Mouse (Mus musculus): ENCODE data around the gene Pqlc3. TPM values are rescaled to one million over a fixed set of nuclear protein-coding genes. Genes with fewer than 3 reads are reported as not detected.

Gene Pqlc3
- total RNA-seq (2014; fragmentation: Nextera tagmentation) (47.5 and 61.3 TPM in 2 replicates), total RNA-seq (2017) (33.1 and 34.2 TPM in 2 replicates), polyA plus RNA-seq (2012) (8.4 and 19.8 TPM in 2 replicates)

DNA sequence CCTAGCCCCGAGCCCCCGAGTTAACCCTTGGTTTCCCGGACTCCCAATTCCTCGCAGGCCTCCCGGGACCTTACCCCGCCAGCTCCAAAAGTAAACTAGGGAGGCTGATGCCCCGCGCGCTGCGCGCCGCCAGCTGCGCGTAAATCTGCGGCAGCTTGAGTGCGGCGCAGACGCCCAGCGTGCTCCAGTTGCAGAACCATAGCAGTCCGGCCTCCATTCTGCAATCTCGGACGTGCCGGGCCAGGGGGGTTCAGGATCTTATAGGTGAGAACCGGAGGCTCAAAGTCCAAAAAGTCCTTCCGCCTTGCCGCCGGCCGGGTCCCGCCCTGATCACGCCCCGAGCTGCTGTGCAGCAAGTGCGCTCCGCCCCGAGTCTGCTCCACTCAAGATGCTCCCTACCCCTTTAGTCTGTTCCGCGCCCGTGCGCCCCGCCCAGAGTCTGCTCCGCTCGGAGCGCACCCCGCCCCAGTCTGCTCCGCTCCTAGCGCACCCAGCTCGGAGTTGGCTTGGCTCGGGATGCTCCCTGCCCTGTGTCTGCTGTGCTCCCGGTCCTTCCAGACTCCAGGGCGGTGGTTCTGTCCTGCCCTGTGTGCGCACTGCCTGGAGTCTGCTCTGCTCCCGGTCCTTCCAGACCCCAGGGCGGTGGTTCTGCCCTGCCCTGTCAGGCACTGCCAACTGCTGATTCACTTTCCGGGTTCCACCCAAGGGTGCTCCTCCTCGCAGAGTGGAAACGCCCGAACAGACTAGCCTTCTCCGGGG, at the start of gene Pqlc3:
Pqlc3 (minus strand) TSS at position 670 of the 759 bp plus-strand sequence.
- no peaks in the 10 kb centered on the region for H3K9me3 ChIP-seq (replicated peaks)
- peaks cover 37% of the 10 kb centered on the region for H3K4me1 ChIP-seq (ENCODE audit: insufficient read depth, low read depth, low read length)
- DNase-seq (ENCODE audit: low spot score): peak; percentile 94
- peaks cover 35% of the 10 kb centered on the region for H3K36me3 ChIP-seq (replicated peaks)
- H3K4me3 ChIP-seq (ENCODE audit: low read depth, low read length): peak within 1 kb of the TSS; percentile 90
- TF ChIP-seq TAL1 (conservative IDR thresholded peaks at IDR 0.05; ENCODE audit: low read depth, low read length): no peak
- no peak for TF ChIP-seq POLR2AphosphoS5 (IDR thresholded peaks at IDR 0.05; ENCODE audit: insufficient replicate concordance, low read depth, low read length)
- no peak for TF ChIP-seq GATA1 (IDR thresholded peaks at IDR 0.05; ENCODE audit: borderline replicate concordance, low read length)
- TF ChIP-seq CTCF (IDR thresholded peaks at IDR 0.05; ENCODE audit: low read depth, low read length): no peak
- no peak for TF ChIP-seq GATA2 (IDR thresholded peaks at IDR 0.05; ENCODE audit: borderline replicate concordance, low read depth, low read length)
- ATAC-seq (ENCODE audit: extremely low read depth, insufficient number of reproducible peaks, low FRiP score, poor library complexity, severe bottlenecking): peak; percentile 86
- H3K27me3 ChIP-seq (ENCODE audit: insufficient read depth, low read length): peaks cover 4% of the 10 kb centered on the region; the same call in 1 of the 2 replicates

DNA sequence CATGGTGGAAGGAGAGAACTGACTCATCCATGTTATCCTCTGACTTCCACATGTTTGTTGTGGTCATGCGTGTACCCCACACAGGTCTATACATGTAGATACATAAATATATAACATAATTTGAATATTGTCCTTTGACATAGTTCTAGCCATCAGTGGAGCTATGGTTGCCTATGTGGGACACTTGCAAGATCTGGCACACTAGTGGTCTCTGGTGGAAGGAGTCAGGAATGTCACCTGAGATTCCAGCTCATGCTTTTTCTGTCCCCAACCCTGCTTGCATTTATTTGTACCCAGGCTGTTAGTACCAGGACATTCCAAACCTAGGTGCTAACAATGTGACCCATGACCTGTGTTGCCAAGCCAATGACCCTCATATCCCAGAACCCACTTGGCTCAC, 49.6 kb upstream of the Pqlc3 start:
- H3K36me3 ChIP-seq (replicated peaks): no peaks in the 10 kb centered on the region
- DNase-seq (ENCODE audit: low spot score) (no peak), ATAC-seq (ENCODE audit: extremely low read depth, insufficient number of reproducible peaks, low FRiP score, poor library complexity, severe bottlenecking) (no peak)
- no peak overlapping the region for H3K4me3 ChIP-seq (ENCODE audit: low read depth, low read length)
- H3K4me1 ChIP-seq (ENCODE audit: insufficient read depth, low read depth, low read length): no peaks in the 10 kb centered on the region
- peaks cover 15% of the 10 kb centered on the region for H3K27me3 ChIP-seq (ENCODE audit: insufficient read depth, low read length)
- no peaks in the 10 kb centered on the region for H3K9me3 ChIP-seq (replicated peaks)
- no peak for TF ChIP-seq CTCF (IDR thresholded peaks at IDR 0.05; ENCODE audit: low read depth, low read length)
- TF ChIP-seq TAL1 (conservative IDR thresholded peaks at IDR 0.05; ENCODE audit: low read depth, low read length): no peak
- no peak for TF ChIP-seq GATA1 (IDR thresholded peaks at IDR 0.05; ENCODE audit: borderline replicate concordance, low read length)
- TF ChIP-seq GATA2 (IDR thresholded peaks at IDR 0.05; ENCODE audit: borderline replicate concordance, low read depth, low read length): no peak

DNA sequence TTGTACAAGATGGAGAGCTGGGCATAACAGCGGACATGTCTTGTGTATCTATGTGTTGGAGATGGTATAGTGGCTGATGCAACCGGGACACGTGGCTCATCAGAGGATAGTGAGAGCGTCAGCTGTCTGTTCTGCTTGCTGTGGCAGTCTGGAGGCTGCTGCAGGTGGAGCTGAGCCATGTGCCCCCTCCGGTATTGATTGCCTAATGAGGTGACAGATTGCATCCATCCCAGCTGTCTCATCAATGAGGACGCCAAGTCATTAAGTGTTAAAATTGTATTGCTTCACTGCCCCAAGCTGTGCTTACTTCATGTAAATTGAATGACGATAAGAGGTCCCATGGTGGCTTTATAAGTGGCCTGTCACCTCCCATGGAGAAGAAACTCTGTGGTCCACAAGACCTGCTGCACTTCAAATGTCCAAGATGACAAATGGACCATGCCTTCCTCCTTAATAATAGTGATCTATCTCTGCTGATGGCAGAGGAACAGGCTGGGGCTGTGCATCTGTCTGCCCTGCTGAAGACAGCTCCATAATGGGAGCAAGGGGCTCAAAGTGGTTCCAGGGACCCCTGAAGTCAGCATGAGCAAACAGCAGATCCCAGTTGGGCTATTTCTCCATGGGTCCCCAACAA, 48.9 kb upstream of the Pqlc3 start:
- Histone ChIP-seq H3K27me3 (ENCODE audit: insufficient read depth, low read length) (peaks cover 22% of the 10 kb centered on the region), H3K9me3 (replicated peaks) (no peaks in the 10 kb centered on the region), H3K4me3 (ENCODE audit: low read depth, low read length) (no peak overlapping the region), H3K36me3 (replicated peaks) (no peaks in the 10 kb centered on the region), H3K4me1 (ENCODE audit: insufficient read depth, low read depth, low read length) (no peaks in the 10 kb centered on the region)
- DNase-seq (ENCODE audit: low spot score) (no peak), ATAC-seq (ENCODE audit: extremely low read depth, insufficient number of reproducible peaks, low FRiP score, poor library complexity, severe bottlenecking) (no peak)
- no peak for TF ChIP-seq POLR2AphosphoS5 (IDR thresholded peaks at IDR 0.05; ENCODE audit: insufficient replicate concordance, low read depth, low read length)
- no peak for TF ChIP-seq CTCF (IDR thresholded peaks at IDR 0.05; ENCODE audit: low read depth, low read length)
- no peak for TF ChIP-seq TAL1 (conservative IDR thresholded peaks at IDR 0.05; ENCODE audit: low read depth, low read length)
- no peak for TF ChIP-seq GATA1 (IDR thresholded peaks at IDR 0.05; ENCODE audit: borderline replicate concordance, low read length)
- no peak for TF ChIP-seq GATA2 (IDR thresholded peaks at IDR 0.05; ENCODE audit: borderline replicate concordance, low read depth, low read length)

DNA sequence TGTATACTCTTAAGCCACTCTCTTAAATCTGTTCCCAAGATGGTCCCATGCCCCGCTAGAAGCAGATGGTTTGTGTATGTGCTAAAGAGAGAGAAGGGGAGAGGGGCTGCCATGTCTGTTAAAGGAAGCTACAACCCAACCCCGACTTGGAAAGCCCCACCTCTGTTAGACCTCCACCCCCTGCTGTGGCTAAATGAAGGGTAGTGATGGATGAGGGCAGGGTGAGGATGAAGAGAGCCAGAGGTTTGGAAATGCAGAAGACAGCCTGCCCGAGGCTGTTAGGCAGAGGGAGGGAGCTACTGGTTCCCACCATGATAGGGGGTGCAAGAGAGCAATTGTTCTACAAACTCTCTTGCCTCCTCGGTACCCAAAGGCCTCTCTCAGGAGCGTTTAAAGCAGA, 43.1 kb upstream of the Pqlc3 start:
- TF ChIP-seq POLR2AphosphoS5 (IDR thresholded peaks at IDR 0.05; ENCODE audit: insufficient replicate concordance, low read depth, low read length): no peak
- no peak for TF ChIP-seq CTCF (IDR thresholded peaks at IDR 0.05; ENCODE audit: low read depth, low read length)
- TF ChIP-seq GATA2 (IDR thresholded peaks at IDR 0.05; ENCODE audit: borderline replicate concordance, low read depth, low read length): no peak
- TF ChIP-seq TAL1 (conservative IDR thresholded peaks at IDR 0.05; ENCODE audit: low read depth, low read length): no peak
- no peak for TF ChIP-seq GATA1 (IDR thresholded peaks at IDR 0.05; ENCODE audit: borderline replicate concordance, low read length)
- ATAC-seq (ENCODE audit: extremely low read depth, insufficient number of reproducible peaks, low FRiP score, poor library complexity, severe bottlenecking) (no peak), DNase-seq (ENCODE audit: low spot score) (no peak)
- Histone ChIP-seq H3K4me3 (ENCODE audit: low read depth, low read length) (no peak overlapping the region), H3K4me1 (ENCODE audit: insufficient read depth, low read depth, low read length) (no peaks in the 10 kb centered on the region), H3K9me3 (replicated peaks) (no peaks in the 10 kb centered on the region), H3K36me3 (replicated peaks) (no peaks in the 10 kb centered on the region), H3K27me3 (ENCODE audit: insufficient read depth, low read length) (peaks cover 23% of the 10 kb centered on the region)

DNA sequence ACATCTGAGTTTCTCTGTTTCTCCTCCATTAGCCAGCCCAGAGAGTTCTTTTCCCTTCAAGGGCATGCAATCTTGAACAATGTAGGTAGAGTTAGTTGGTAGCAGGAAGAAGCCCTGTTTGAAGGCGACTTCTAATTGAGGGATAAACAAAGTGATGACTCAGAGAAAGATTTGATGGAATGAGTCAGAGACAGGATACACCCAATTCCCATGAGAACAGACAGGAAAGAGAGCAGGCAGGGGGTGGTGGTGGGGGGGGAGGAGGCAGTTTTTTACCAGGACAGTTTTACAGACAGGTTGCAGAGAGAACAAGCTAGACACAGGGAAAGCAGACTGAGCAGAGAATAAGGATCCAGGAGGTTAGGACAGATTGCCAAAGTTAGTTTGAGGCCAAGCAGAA, 40.4 kb upstream of the Pqlc3 start:
- Histone ChIP-seq H3K4me1 (ENCODE audit: insufficient read depth, low read depth, low read length) (no peaks in the 10 kb centered on the region), H3K9me3 (replicated peaks) (no peaks in the 10 kb centered on the region), H3K4me3 (ENCODE audit: low read depth, low read length) (no peak overlapping the region), H3K36me3 (replicated peaks) (no peaks in the 10 kb centered on the region), H3K27me3 (ENCODE audit: insufficient read depth, low read length) (peaks cover 31% of the 10 kb centered on the region)
- DNase-seq (ENCODE audit: low spot score) (no peak), ATAC-seq (ENCODE audit: extremely low read depth, insufficient number of reproducible peaks, low FRiP score, poor library complexity, severe bottlenecking) (no peak)
- TF ChIP-seq GATA1 (IDR thresholded peaks at IDR 0.05; ENCODE audit: borderline replicate concordance, low read length): no peak
- no peak for TF ChIP-seq CTCF (IDR thresholded peaks at IDR 0.05; ENCODE audit: low read depth, low read length)
- no peak for TF ChIP-seq POLR2AphosphoS5 (IDR thresholded peaks at IDR 0.05; ENCODE audit: insufficient replicate concordance, low read depth, low read length)
- no peak for TF ChIP-seq TAL1 (conservative IDR thresholded peaks at IDR 0.05; ENCODE audit: low read depth, low read length)
- TF ChIP-seq GATA2 (IDR thresholded peaks at IDR 0.05; ENCODE audit: borderline replicate concordance, low read depth, low read length): no peak

DNA sequence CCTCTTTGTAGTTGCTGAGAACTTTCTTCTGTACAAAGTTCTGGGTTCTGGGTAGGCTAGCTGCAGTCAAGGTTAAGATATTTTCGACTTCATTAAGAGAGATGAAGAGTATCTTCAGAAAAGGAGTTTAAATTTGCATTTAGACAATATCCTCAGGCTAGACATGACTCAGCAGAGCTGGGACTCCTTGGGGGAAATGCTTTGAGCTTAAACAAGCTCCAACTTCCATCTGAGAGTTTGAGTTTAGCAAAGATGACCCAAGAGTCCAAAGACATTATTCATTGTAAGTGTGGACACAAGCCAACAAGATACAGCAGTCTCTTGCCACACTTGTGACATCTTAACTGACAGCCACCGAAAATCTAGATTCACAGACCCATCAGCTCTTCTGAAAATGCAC, 39.2 kb upstream of the Pqlc3 start:
- Histone ChIP-seq H3K27me3 (ENCODE audit: insufficient read depth, low read length) (peaks cover 24% of the 10 kb centered on the region), H3K4me1 (ENCODE audit: insufficient read depth, low read depth, low read length) (no peaks in the 10 kb centered on the region), H3K9me3 (replicated peaks) (no peaks in the 10 kb centered on the region), H3K4me3 (ENCODE audit: low read depth, low read length) (no peak overlapping the region), H3K36me3 (replicated peaks) (no peaks in the 10 kb centered on the region)
- TF ChIP-seq TAL1 (conservative IDR thresholded peaks at IDR 0.05; ENCODE audit: low read depth, low read length): no peak
- TF ChIP-seq CTCF (IDR thresholded peaks at IDR 0.05; ENCODE audit: low read depth, low read length): no peak
- TF ChIP-seq GATA1 (IDR thresholded peaks at IDR 0.05; ENCODE audit: borderline replicate concordance, low read length): no peak
- no peak for TF ChIP-seq GATA2 (IDR thresholded peaks at IDR 0.05; ENCODE audit: borderline replicate concordance, low read depth, low read length)
- TF ChIP-seq POLR2AphosphoS5 (IDR thresholded peaks at IDR 0.05; ENCODE audit: insufficient replicate concordance, low read depth, low read length): no peak
- ATAC-seq (ENCODE audit: extremely low read depth, insufficient number of reproducible peaks, low FRiP score, poor library complexity, severe bottlenecking) (no peak), DNase-seq (ENCODE audit: low spot score) (no peak)
